Mouse (Mus musculus) small intestine, adult 2 months (tissue): ENCODE data around the gene Syt14.

Experiments used
- CTCF ChIP-seq: fragments of 200-500 bp; IDR thresholded peaks from 2 replicates; pipeline ENCODE4 v1.5.1; 2012; ENCODE audit warnings: low read depth, mild to moderate bottlenecking, control low read depth, inconsistent platforms, low read length, moderate library complexity, mixed read lengths; ENCODE audit not compliant: insufficient replicate concordance, insufficient read length; ENCODE audit errors: extremely low read depth
- POLR2A ChIP-seq: fragments of 200-500 bp; IDR thresholded peaks from 2 replicates; pipeline ENCODE4 v1.6.1; 2012; ENCODE audit warnings: low read depth, mild to moderate bottlenecking, control low read depth, inconsistent platforms, low read length, moderate library complexity

- TF ChIP-seq CTCF (no peak), POLR2A (no peak)
Observed at GRCm38 (mm10) chr1:193082311-193082921, 46.8 kb upstream of the Syt14 start.
